Mouse (Mus musculus): ENCODE measurements around the gene Mmp11.

The Mmp11 gene

GRCm38 (mm10) chr10:75937851-75938643 lies 1.8 kb upstream of the Mmp11 start:
- no peak for DNase-seq (ENCODE audit: low read depth, low spot score)

DNA sequence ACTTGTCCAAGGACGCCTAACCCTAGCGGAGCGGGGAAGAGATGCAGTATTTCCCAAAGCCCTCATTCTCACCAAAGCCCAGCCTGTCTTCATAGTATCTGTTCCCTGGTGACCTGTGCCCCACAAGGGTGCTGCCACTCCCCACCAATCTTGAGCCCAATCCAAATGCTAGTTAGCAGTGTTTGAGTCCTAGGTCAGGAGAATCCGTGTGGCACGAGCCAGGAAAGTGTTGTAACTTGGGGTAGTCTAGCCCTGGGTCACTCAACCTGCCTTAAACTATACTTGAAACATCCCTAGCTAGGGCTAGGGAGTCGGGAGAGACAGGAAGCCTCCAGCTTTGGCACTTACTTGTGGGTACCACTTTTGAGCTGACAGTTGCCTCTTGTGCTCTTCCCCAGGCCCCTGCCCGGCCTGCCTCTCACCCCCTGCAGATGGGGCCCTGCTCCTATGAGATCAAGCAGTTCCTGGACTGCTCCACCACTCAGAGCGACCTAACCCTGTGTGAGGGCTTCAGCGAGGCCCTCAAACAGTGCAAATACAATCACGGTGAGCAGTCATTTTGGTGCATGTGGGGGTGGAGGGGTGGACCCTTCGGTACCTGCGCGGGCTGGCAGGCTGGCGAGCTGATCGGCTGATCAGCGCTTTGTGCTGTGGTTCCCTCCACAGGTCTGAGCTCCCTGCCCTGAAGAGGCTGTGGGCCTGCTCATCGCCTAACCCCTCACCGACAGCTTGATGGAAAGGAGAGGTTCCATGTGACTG lies 792 bp upstream of the Mmp11 start:
- DNase-seq (ENCODE audit: low read depth, low spot score): no peak

GRCm38 (mm10) chr10:75934991-75935390 lies 1.3 kb downstream of the Mmp11 start:
- DNase-seq (ENCODE audit: low read depth, low spot score): no peak

DNA sequence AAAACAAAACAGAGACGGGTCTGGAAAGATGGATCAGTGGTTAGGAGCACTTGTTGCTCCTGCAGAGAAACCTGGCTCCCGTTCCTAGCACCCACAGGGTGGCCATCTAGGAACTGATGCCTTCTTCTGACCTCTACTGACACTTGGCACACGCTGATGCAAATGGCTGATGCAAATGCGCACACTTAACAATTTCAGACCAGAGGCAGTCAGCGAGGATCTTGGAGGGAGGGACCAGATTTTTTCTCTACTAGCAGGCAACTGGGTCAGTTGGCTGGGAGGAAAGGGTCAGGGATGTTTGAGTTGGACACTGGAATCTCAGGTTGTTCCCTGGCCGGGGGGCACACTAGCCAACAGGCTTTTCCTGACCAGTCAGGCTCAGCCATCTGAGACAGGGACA lies 3.4 kb downstream of the Mmp11 start, which contains the start of gene Chchd10:
Chchd10 (plus strand) TSS at position 240 of the 400 bp plus-strand sequence.
- DNase-seq (ENCODE audit: low read depth, low spot score): no peak

DNA sequence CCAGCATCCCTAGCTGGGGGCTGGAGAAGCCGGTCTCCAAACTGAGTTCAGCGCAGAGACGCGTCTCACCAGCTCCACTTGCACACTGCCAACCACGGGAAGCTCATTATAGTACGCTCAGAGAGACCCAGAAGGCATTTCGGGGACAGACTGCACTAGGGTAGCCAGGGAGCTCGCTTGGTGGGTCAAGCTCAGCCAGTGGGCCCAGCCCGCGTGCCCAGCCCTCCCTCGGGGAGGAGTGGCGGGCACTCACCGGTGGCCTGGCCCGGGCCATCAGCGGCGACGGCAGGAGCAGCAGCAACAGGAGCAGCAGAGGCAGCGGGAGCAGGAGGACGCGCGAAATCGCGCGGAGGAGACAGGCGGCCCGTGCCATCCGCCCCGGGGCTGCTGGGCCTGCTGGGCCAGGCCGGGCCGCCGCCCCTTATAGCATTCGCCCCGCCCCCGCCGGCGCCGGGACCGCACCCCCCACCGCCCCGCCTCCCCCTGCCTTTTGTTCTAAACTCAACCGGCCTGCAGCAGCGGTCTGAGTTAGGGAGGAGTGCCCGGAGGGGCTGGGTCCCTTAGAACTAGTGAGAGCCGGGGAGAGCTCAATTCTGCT lies 4.1 kb downstream of the Mmp11 start:
- DNase-seq (ENCODE audit: low read depth, low spot score): no peak

GRCm38 (mm10) chr10:75931311-75931710 lies 5.0 kb downstream of the Mmp11 start:
- DNase-seq (ENCODE audit: low read depth, low spot score): no peak

GRCm38 (mm10) chr10:75930304-75930703 lies 6.0 kb downstream of the Mmp11 start:
- no peak for DNase-seq (ENCODE audit: low read depth, low spot score)

GRCm38 (mm10) chr10:75926396-75926795 lies 9.9 kb downstream of the Mmp11 start:
- DNase-seq (ENCODE audit: low read depth, low spot score): no peak

GRCm38 (mm10) chr10:75924324-75924723 lies 12.0 kb downstream of the Mmp11 start:
- DNase-seq (ENCODE audit: low read depth, low spot score): no peak

GRCm38 (mm10) chr10:75921726-75922560 lies 14.4 kb downstream of the Mmp11 start:
- DNase-seq (ENCODE audit: low read depth, low spot score): no peak

- no peak for DNase-seq (ENCODE audit: low read depth, low spot score)
Observed at GRCm38 (mm10) chr10:75921026-75921725, 15.1 kb downstream of the Mmp11 start, which contains the start of gene Smarcb1. TSS of gene Smarcb1 (minus strand) at chr10:75921617.

- no peak for DNase-seq (ENCODE audit: low read depth, low spot score)
Observed at GRCm38 (mm10) chr10:75919026-75919425, 17.3 kb downstream of the Mmp11 start.

DNA sequence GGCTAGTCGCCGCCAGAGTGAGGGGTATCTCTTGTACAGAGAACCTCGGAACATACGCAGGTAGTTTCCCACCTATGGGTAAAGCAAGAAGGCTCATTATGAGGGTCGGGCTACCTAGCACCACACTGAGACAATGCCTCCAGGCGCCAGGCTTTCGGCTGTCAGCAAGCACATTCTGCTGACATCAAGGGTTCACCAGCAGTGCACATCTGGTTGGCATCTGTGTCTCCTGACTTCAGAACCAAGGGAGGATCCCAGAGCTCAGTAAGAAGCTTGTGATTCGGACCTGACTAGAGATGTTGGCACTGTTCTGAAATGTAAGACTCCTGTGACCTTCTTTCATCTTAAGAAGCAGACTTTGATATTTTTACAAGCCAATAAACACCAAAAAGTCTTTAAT lies 19.5 kb downstream of the Mmp11 start:
- no peak for DNase-seq (ENCODE audit: low read depth, low spot score)

DNA sequence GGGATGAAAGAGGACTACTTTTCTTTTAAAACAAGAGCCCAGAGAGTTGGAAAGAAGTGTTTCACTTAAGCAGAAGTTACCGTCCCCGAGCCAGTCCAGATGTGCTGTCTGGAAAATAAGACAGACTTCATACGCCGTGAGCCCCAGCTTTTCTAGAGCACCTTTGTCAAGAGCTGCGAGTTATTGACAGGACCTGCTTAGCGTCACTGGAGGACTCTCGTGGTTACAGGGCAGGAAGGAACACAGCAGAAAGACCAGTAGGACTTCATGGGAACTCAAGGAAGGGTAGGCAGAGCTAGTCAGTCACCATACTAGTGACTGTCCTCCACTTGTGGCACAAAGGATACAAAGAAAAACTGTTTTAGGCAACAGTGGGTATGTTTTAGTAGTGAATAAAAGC lies 20.7 kb downstream of the Mmp11 start:
- no peak for DNase-seq (ENCODE audit: low read depth, low spot score)

GRCm38 (mm10) chr10:75913013-75913589 lies 23.2 kb downstream of the Mmp11 start:
- no peak for DNase-seq (ENCODE audit: low read depth, low spot score)

GRCm38 (mm10) chr10:75910698-75911097 lies 25.6 kb downstream of the Mmp11 start:
- no peak for DNase-seq (ENCODE audit: low read depth, low spot score)

- no peak for DNase-seq (ENCODE audit: low read depth, low spot score)
Observed at GRCm38 (mm10) chr10:75906882-75907281, 29.4 kb downstream of the Mmp11 start.

GRCm38 (mm10) chr10:75904391-75904790 lies 31.9 kb downstream of the Mmp11 start:
- no peak for DNase-seq (ENCODE audit: low read depth, low spot score)

GRCm38 (mm10) chr10:75898846-75899245 lies 37.5 kb downstream of the Mmp11 start:
- DNase-seq (ENCODE audit: low read depth, low spot score): no peak

DNA sequence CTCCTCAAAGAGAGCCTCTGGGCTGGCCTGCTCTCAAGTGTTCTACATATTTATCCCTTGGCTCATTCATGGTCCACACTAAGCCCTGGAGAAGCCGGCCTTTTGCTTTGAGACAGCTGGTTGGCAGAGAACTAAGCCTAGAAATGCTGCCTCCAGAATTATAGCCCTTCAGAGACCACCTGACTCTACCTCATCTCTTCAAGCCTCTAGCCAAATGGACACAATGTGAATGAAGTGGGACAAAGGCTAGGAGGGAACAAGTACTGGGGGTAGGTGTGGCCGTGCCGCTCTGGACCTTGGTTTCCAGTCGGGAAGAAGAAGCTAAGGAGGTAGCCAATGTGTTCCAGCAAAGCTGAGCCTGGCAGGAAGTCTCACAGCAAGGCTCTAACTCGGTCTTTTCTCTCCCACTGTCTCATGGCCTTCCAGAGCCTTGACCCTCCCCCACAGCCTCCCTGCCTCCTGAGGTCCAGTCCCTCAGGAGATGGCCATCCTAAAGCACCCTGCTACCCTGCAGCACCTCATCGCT lies 38.2 kb downstream of the Mmp11 start:
- DNase-seq (ENCODE audit: low read depth, low spot score): no peak

Measured in WW6 (cell line).